Mouse (Mus musculus): ENCODE measurements around the gene Insrr.

- TF ChIP-seq TAL1 (IDR thresholded peaks at IDR 0.05; ENCODE audit: low read length) (no peak), GATA1 (IDR thresholded peaks at IDR 0.05; ENCODE audit: low read length) (no peak)
These were observed 18.5 kb upstream of the Insrr start for GRCm38 (mm10) chr3:87778283-87778682.
